Mouse (Mus musculus) forebrain, embryonic 14.5 days (tissue): ENCODE measurements at regions not wholly inside any gene's neighbourhood (a gene's known extent, or its start where the extent isn't known, plus 50 kb on each side); places are given as distances from the start of the nearest gene placed in this dataset.
A peak's percentile ranks its signal among the peaks of the same experiment; 100 is the strongest.

ENCODE experiments used
- ATAC-seq: fragments of 200-750 bp; cut with Nextera tagmentation; 2 replicates; pipeline ENCODE4 v1.8.0; 2017; ENCODE audit warnings: mild to moderate bottlenecking, moderate library complexity
- DNase-seq: peaks from one replicate; pipeline ENCODE4 v3.0.0-alpha.2; 2015; ENCODE audit warnings: low spot score
- H3K27ac ChIP-seq: fragments of 300-500 bp; sonication (generic); 2 replicates; pipeline ENCODE4 v1.5.1; 2014; ENCODE audit warnings: low read depth, mild to moderate bottlenecking, control low read depth, low read length, moderate library complexity
- H3K27me3 ChIP-seq: fragments of 300-500 bp; sonication (generic); replicated peaks from 2 replicates; pipeline ENCODE4 v1.6.1; 2014; ENCODE audit warnings: low read length, control low read depth, mixed read lengths; ENCODE audit not compliant: control insufficient read depth, insufficient read depth
- H3K36me3 ChIP-seq: fragments of 300-500 bp; sonication (generic); 2 replicates; pipeline ENCODE4 v1.6.1; 2014; ENCODE audit warnings: low read length, control low read depth; ENCODE audit not compliant: control insufficient read depth, insufficient read depth
- H3K4me1 ChIP-seq: fragments of 300-500 bp; sonication (generic); 2 replicates; pipeline ENCODE4 v1.6.1; 2014; ENCODE audit warnings: antibody characterized with exemption, low read length, control low read depth; ENCODE audit not compliant: control insufficient read depth, insufficient read depth
- H3K4me2 ChIP-seq: fragments of 300-500 bp; sonication (generic); 2 replicates; pipeline ENCODE4 v1.6.1; 2014; ENCODE audit warnings: mild to moderate bottlenecking, control low read depth, low read length
- H3K4me3 ChIP-seq: fragments of 300-500 bp; sonication (generic); 2 replicates; pipeline ENCODE4 v1.5.1; 2014; ENCODE audit warnings: low read depth, low read length, control low read depth
- H3K9ac ChIP-seq: fragments of 300-500 bp; sonication (generic); 2 replicates; pipeline ENCODE4 v1.6.1; 2014; ENCODE audit warnings: mild to moderate bottlenecking, low read length, control low read depth, moderate library complexity
- H3K9me3 ChIP-seq: fragments of 300-500 bp; sonication (generic); replicated peaks from 2 replicates; pipeline ENCODE4 v1.6.1; 2016; ENCODE audit warnings: low read length, control low read depth, mixed read lengths; ENCODE audit not compliant: control insufficient read depth
- WGBS: fragments of 180-500 bp; shearing (Covaris S2); extraction: QIAGEN DNeasy Blood & Tissue Kit; methylation state at CpG from one replicate; pipeline ENCODE4 v1.1.7; 2014; 5-methylcytosine and 5-hydroxymethylcytosine counted together

GRCm38 (mm10) chr6:78165615-78166014 lies 186.1 kb upstream of the Ctnna2 start:
- DNase-seq (peak; percentile 30), ATAC-seq (peak; percentile 54; the same call in 1 of the 2 replicates)
- no peaks in the 10 kb centered on the region for H3K36me3 ChIP-seq
- H3K27ac ChIP-seq: no peak overlapping the region
- no peak overlapping the region for H3K4me3 ChIP-seq
- no peaks in the 10 kb centered on the region for H3K4me1 ChIP-seq
- no peaks in the 10 kb centered on the region for H3K27me3 ChIP-seq
- no peak overlapping the region for H3K9ac ChIP-seq
- WGBS: 2% methylated on average over 4 of the region's 4 CpGs
- H3K4me2 ChIP-seq: no peak overlapping the region
- no peaks in the 10 kb centered on the region for H3K9me3 ChIP-seq
